Mouse (Mus musculus) kidney, embryonic 14.5 days (tissue): ENCODE results near the gene Gulp1. TPM values are rescaled to one million over a fixed set of nuclear protein-coding genes. Genes with fewer than 3 reads are reported as not detected.
A peak's percentile ranks its signal among the peaks of the same experiment; 100 is the strongest.

Experiments
- ATAC-seq: fragments of 200-750 bp; cut with Nextera tagmentation; 2 replicates; pipeline ENCODE4 v1.8.0; 2017; ENCODE audit warnings: moderate number of reproducible peaks, mild to moderate bottlenecking, moderate TSS enrichment, moderate library complexity; ENCODE audit not compliant: low FRiP score, low TSS enrichment
- H3K27ac ChIP-seq: fragments of 300-500 bp; sonication (generic); 2 replicates; pipeline ENCODE4 v1.5.1; 2014; ENCODE audit warnings: low read depth, mild to moderate bottlenecking, low read length, moderate library complexity, mixed read lengths
- H3K27me3 ChIP-seq: fragments of 300-500 bp; sonication (generic); 2 replicates; pipeline ENCODE4 v1.6.1; 2014; ENCODE audit warnings: mild to moderate bottlenecking, low read length; ENCODE audit not compliant: control insufficient read depth, insufficient read depth
- H3K36me3 ChIP-seq: fragments of 300-500 bp; sonication (generic); 2 replicates; pipeline ENCODE4 v1.6.1; 2014; ENCODE audit warnings: low read length, mixed read lengths; ENCODE audit not compliant: control insufficient read depth, insufficient read depth
- H3K4me1 ChIP-seq: fragments of 300-500 bp; sonication (generic); 2 replicates; pipeline ENCODE4 v1.6.1; 2014; ENCODE audit warnings: low read length, mixed read lengths; ENCODE audit not compliant: control insufficient read depth, insufficient read depth
- H3K4me2 ChIP-seq: fragments of 300-500 bp; sonication (generic); replicated peaks from 2 replicates; pipeline ENCODE4 v1.6.1; 2014; ENCODE audit warnings: low read depth, mild to moderate bottlenecking, low read length
- H3K4me3 ChIP-seq: fragments of 300-500 bp; sonication (generic); 2 replicates; pipeline ENCODE4 v1.5.1; 2014; ENCODE audit warnings: mild to moderate bottlenecking, low read length
- H3K9ac ChIP-seq: fragments of 300-500 bp; sonication (generic); 2 replicates; pipeline ENCODE4 v1.6.1; 2014; ENCODE audit warnings: low read depth, mild to moderate bottlenecking, low read length, moderate library complexity
- H3K9me3 ChIP-seq: fragments of 300-500 bp; sonication (generic); 2 replicates; pipeline ENCODE4 v1.6.1; 2016; ENCODE audit warnings: low read length; ENCODE audit not compliant: control insufficient read depth
- WGBS: fragments of 180-500 bp; shearing (Covaris S2); extraction: QIAGEN DNeasy Blood & Tissue Kit; methylation state at CpG from one replicate; pipeline ENCODE4 v1.1.7; 2014; 5-methylcytosine and 5-hydroxymethylcytosine counted together
- polyA plus RNA-seq: library from polyadenylated mRNA; unstranded; fragments of >200 nt; fragmentation: Nextera tagmentation; extraction: Ambion mirVana; gene quantifications from 2 replicates; pipeline ENCODE4 v1.2.1, GENCODE M21; 2014

The Gulp1 gene
- polyA plus RNA-seq, 1 experiment from 2014 or later: 23.6 TPM

GRCm38 (mm10) chr1:44678974-44679373 is 127.7 kb downstream of the Gulp1 start:
- H3K27ac ChIP-seq: no peak overlapping the region
- no peaks in the 10 kb centered on the region for H3K4me1 ChIP-seq
- WGBS: 61% methylated on average over 3 of the region's 3 CpGs
- no peaks in the 10 kb centered on the region for H3K36me3 ChIP-seq
- no peak overlapping the region for H3K9ac ChIP-seq
- no peaks in the 10 kb centered on the region for H3K27me3 ChIP-seq
- no peak overlapping the region for H3K4me3 ChIP-seq
- ATAC-seq: no peak
- no peaks in the 10 kb centered on the region for H3K9me3 ChIP-seq
- no peak overlapping the region for H3K4me2 ChIP-seq

GRCm38 (mm10) chr1:44679415-44679814 is 128.1 kb downstream of the Gulp1 start:
- no peak overlapping the region for H3K9ac ChIP-seq
- WGBS: 49% methylated on average over 3 of the region's 3 CpGs
- no peak overlapping the region for H3K4me3 ChIP-seq
- no peaks in the 10 kb centered on the region for H3K9me3 ChIP-seq
- H3K27ac ChIP-seq: no peak overlapping the region
- H3K36me3 ChIP-seq: no peaks in the 10 kb centered on the region
- 0 out of 2 replicates have a peak, but pooled peaks have one; percentile 52 for ATAC-seq
- no peaks in the 10 kb centered on the region for H3K4me1 ChIP-seq
- no peak overlapping the region for H3K4me2 ChIP-seq
- H3K27me3 ChIP-seq: no peaks in the 10 kb centered on the region

GRCm38 (mm10) chr1:44682556-44682955 is 131.2 kb downstream of the Gulp1 start:
- Histone ChIP-seq H3K27me3 (no peaks in the 10 kb centered on the region), H3K4me2 (no peak overlapping the region), H3K4me1 (no peaks in the 10 kb centered on the region), H3K9ac (no peak overlapping the region), H3K9me3 (no peaks in the 10 kb centered on the region), H3K36me3 (no peaks in the 10 kb centered on the region), H3K27ac (no peak overlapping the region), H3K4me3 (no peak overlapping the region)
- ATAC-seq: no peak
- WGBS: 66% methylated on average over 2 of the region's 2 CpGs

DNA sequence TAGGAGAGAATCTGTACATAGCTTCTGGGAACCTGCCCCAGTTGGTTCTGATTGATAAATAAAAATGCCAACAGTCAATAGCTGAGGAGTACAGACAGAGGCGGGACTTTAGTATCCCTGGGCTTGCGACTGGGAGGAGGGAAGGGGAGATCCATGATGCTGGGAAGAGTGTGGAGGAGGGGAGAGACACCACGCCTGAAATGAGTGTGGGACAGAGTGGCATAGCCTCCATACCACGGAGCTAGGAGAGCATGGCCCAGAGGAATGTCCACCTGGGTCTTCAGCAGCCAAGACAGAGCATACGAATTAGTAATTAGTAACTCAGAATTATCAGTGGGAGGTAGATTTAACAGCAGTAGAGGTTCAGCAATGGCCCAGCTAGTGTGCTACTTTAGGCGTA is 132.4 kb downstream of the Gulp1 start:
- Histone ChIP-seq H3K9me3 (no peaks in the 10 kb centered on the region), H3K4me3 (no peak overlapping the region), H3K9ac (no peak overlapping the region), H3K27me3 (no peaks in the 10 kb centered on the region), H3K4me1 (no peaks in the 10 kb centered on the region), H3K4me2 (no peak overlapping the region), H3K36me3 (no peaks in the 10 kb centered on the region), H3K27ac (no peak overlapping the region)
- ATAC-seq: no peak
- 62% methylated on average over 6 of the region's 6 CpGs for WGBS

GRCm38 (mm10) chr1:44720785-44721410 is 169.6 kb downstream of the Gulp1 start:
- Histone ChIP-seq H3K9ac (no peak overlapping the region), H3K4me2 (no peak overlapping the region), H3K4me1 (no peaks in the 10 kb centered on the region), H3K27ac (no peak overlapping the region), H3K9me3 (no peaks in the 10 kb centered on the region), H3K4me3 (no peak overlapping the region), H3K27me3 (no peaks in the 10 kb centered on the region), H3K36me3 (no peaks in the 10 kb centered on the region)
- ATAC-seq: no peak
- 84% methylated on average over 4 of the region's 4 CpGs for WGBS

- Histone ChIP-seq H3K27ac (no peak overlapping the region), H3K4me2 (no peak overlapping the region), H3K4me1 (no peaks in the 10 kb centered on the region), H3K27me3 (no peaks in the 10 kb centered on the region), H3K36me3 (no peaks in the 10 kb centered on the region), H3K4me3 (no peak overlapping the region), H3K9ac (no peak overlapping the region), H3K9me3 (no peaks in the 10 kb centered on the region)
- ATAC-seq: no peak
Observed at GRCm38 (mm10) chr1:44741256-44741655, 189.9 kb downstream of the Gulp1 start.

- 10% methylated on average over 2 of the region's 2 CpGs for WGBS
- ATAC-seq: no peak
Observed at GRCm38 (mm10) chr1:44745711-44746110, 194.4 kb downstream of the Gulp1 start.

GRCm38 (mm10) chr1:44750731-44751730 is 199.7 kb downstream of the Gulp1 start:
- Histone ChIP-seq H3K9ac (no peak overlapping the region), H3K4me2 (no peak overlapping the region), H3K27ac (no peak overlapping the region), H3K36me3 (no peaks in the 10 kb centered on the region), H3K27me3 (no peaks in the 10 kb centered on the region), H3K4me1 (no peaks in the 10 kb centered on the region), H3K9me3 (no peaks in the 10 kb centered on the region), H3K4me3 (no peak overlapping the region)
- 64% methylated on average over 5 of the region's 5 CpGs for WGBS
- ATAC-seq: no peak

More at GRCm38 (mm10) chr1:44745711-44746110, 194.4 kb downstream of the Gulp1 start:
- Histone ChIP-seq H3K36me3 (no peaks in the 10 kb centered on the region), H3K4me2 (no peak overlapping the region), H3K27ac (no peak overlapping the region), H3K9ac (no peak overlapping the region), H3K9me3 (no peaks in the 10 kb centered on the region), H3K4me3 (no peak overlapping the region), H3K27me3 (no peaks in the 10 kb centered on the region), H3K4me1 (no peaks in the 10 kb centered on the region)

DNA sequence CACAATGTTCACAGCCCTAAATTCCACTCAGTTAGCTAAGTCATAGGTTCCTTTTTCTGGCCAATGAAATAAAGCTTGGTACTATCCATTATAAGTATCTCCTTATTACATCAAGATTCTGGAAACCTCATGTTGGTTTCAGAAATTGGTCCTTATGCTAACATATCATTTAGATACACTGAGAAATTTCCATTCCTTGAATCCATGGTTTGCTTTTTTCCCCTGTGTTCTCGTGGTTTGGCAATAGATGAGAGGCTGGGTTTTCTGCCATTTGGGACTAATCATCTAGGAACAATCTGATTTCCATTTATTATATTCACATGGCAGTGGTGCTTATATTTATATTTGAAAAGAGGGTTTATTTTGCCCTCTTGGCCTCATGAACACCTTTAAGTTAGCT is 226.9 kb downstream of the Gulp1 start:
- WGBS: 65% methylated on average over 1 of the region's 1 CpGs

More for the DNA sequence above, 226.9 kb downstream of the Gulp1 start:
- Histone ChIP-seq H3K27me3 (no peaks in the 10 kb centered on the region), H3K27ac (no peak overlapping the region), H3K9me3 (no peaks in the 10 kb centered on the region), H3K9ac (no peak overlapping the region), H3K4me2 (no peak overlapping the region), H3K36me3 (no peaks in the 10 kb centered on the region), H3K4me3 (no peak overlapping the region), H3K4me1 (no peaks in the 10 kb centered on the region)
- ATAC-seq: no peak
